Mouse (Mus musculus): ENCODE data around the gene Bik. TPM values are rescaled to one million over a fixed set of nuclear protein-coding genes. Genes with fewer than 3 reads are reported as not detected.
A peak's percentile ranks its signal among the peaks of the same experiment; 100 is the strongest.

The Bik gene
- 21.8 and 25.1 TPM in 2 replicates for polyA plus RNA-seq (2012; rRNA removed)

- Histone ChIP-seq H3K4me1 (ENCODE audit: control insufficient read depth, insufficient read depth, low read length) (peaks cover 26% of the 10 kb centered on the region), H3K4me3 (replicated peaks; ENCODE audit: extremely low read depth, low read depth, low read length) (peak within 1 kb of the TSS; percentile 87)
- DNase-seq, result peak; percentile 74
- TF ChIP-seq CTCF (IDR thresholded peaks at IDR 0.05; ENCODE audit: insufficient read depth, low read length), result no peak
- peak; percentile 92; the same call in 1 of the 2 replicates for TF ChIP-seq POLR2A (IDR thresholded peaks at IDR 0.05; ENCODE audit: borderline replicate concordance, extremely low read depth, low read depth, low read length)
- WGBS, result under 1% methylated on average over 45 of the region's 45 CpGs
These were observed at the start of gene Bik for GRCm38 (mm10) chr15:83526424-83527091. Gene Bik, plus strand, starts transcription at chr15:83526862.

- Histone ChIP-seq H3K4me3 (replicated peaks; ENCODE audit: extremely low read depth, low read depth, low read length) (no peak overlapping the region), H3K4me1 (ENCODE audit: control insufficient read depth, insufficient read depth, low read length) (peaks cover 9% of the 10 kb centered on the region)
- TF ChIP-seq POLR2A (IDR thresholded peaks at IDR 0.05; ENCODE audit: borderline replicate concordance, extremely low read depth, low read depth, low read length) (no peak), CTCF (IDR thresholded peaks at IDR 0.05; ENCODE audit: insufficient read depth, low read length) (no peak)
- no peak for DNase-seq
- WGBS, result 73% methylated on average over 3 of the region's 3 CpGs
These were observed 48.6 kb upstream of the Bik start for GRCm38 (mm10) chr15:83478096-83478495.

GRCm38 (mm10) chr15:83479818-83480217 is 46.8 kb upstream of the Bik start:
- TF ChIP-seq POLR2A (IDR thresholded peaks at IDR 0.05; ENCODE audit: borderline replicate concordance, extremely low read depth, low read depth, low read length), result no peak
- no peak for TF ChIP-seq CTCF (IDR thresholded peaks at IDR 0.05; ENCODE audit: insufficient read depth, low read length)
- WGBS, result 86% methylated on average over 4 of the region's 4 CpGs

GRCm38 (mm10) chr15:83481236-83481780 is 45.4 kb upstream of the Bik start:
- no peak for TF ChIP-seq POLR2A (IDR thresholded peaks at IDR 0.05; ENCODE audit: borderline replicate concordance, extremely low read depth, low read depth, low read length)
- no peak for TF ChIP-seq CTCF (IDR thresholded peaks at IDR 0.05; ENCODE audit: insufficient read depth, low read length)
- no peak for DNase-seq
- no peaks in the 10 kb centered on the region for H3K4me1 ChIP-seq (ENCODE audit: control insufficient read depth, insufficient read depth, low read length)

More at GRCm38 (mm10) chr15:83479818-83480217, 46.8 kb upstream of the Bik start:
- H3K4me1 ChIP-seq (ENCODE audit: control insufficient read depth, insufficient read depth, low read length), result no peaks in the 10 kb centered on the region; the same call in 1 of the 2 replicates
- no peak for DNase-seq
- no peak overlapping the region for H3K4me3 ChIP-seq (replicated peaks; ENCODE audit: extremely low read depth, low read depth, low read length)

GRCm38 (mm10) chr15:83482645-83483224 is 43.9 kb upstream of the Bik start:
- Histone ChIP-seq H3K4me1 (ENCODE audit: control insufficient read depth, insufficient read depth, low read length) (no peaks in the 10 kb centered on the region), H3K4me3 (replicated peaks; ENCODE audit: extremely low read depth, low read depth, low read length) (no peak overlapping the region)
- no peak for DNase-seq
- TF ChIP-seq POLR2A (IDR thresholded peaks at IDR 0.05; ENCODE audit: borderline replicate concordance, extremely low read depth, low read depth, low read length), result no peak
- no peak for TF ChIP-seq CTCF (IDR thresholded peaks at IDR 0.05; ENCODE audit: insufficient read depth, low read length)
- WGBS, result 72% methylated on average over 8 of the region's 8 CpGs

More at GRCm38 (mm10) chr15:83481236-83481780, 45.4 kb upstream of the Bik start:
- 68% methylated on average over 10 of the region's 10 CpGs for WGBS
- H3K4me3 ChIP-seq (replicated peaks; ENCODE audit: extremely low read depth, low read depth, low read length), result no peak overlapping the region

GRCm38 (mm10) chr15:83483482-83483881 is 43.2 kb upstream of the Bik start:
- TF ChIP-seq CTCF (IDR thresholded peaks at IDR 0.05; ENCODE audit: insufficient read depth, low read length) (peak; percentile 46), POLR2A (IDR thresholded peaks at IDR 0.05; ENCODE audit: borderline replicate concordance, extremely low read depth, low read depth, low read length) (no peak)
- H3K4me1 ChIP-seq (ENCODE audit: control insufficient read depth, insufficient read depth, low read length), result no peaks in the 10 kb centered on the region
- DNase-seq, result no peak
- H3K4me3 ChIP-seq (replicated peaks; ENCODE audit: extremely low read depth, low read depth, low read length), result no peak overlapping the region
- whole genome bisulfite sequencing, result 32% methylated on average over 2 of the region's 2 CpGs

GRCm38 (mm10) chr15:83484311-83484710 is 42.4 kb upstream of the Bik start:
- no peak for TF ChIP-seq CTCF (IDR thresholded peaks at IDR 0.05; ENCODE audit: insufficient read depth, low read length)
- no peak for TF ChIP-seq POLR2A (IDR thresholded peaks at IDR 0.05; ENCODE audit: borderline replicate concordance, extremely low read depth, low read depth, low read length)
- no peak for DNase-seq
- 93% methylated on average over 10 of the region's 10 CpGs for WGBS
- H3K4me3 ChIP-seq (replicated peaks; ENCODE audit: extremely low read depth, low read depth, low read length), result no peak overlapping the region
- no peaks in the 10 kb centered on the region for H3K4me1 ChIP-seq (ENCODE audit: control insufficient read depth, insufficient read depth, low read length)

- TF ChIP-seq CTCF (IDR thresholded peaks at IDR 0.05; ENCODE audit: insufficient read depth, low read length), result no peak
- no peak for TF ChIP-seq POLR2A (IDR thresholded peaks at IDR 0.05; ENCODE audit: borderline replicate concordance, extremely low read depth, low read depth, low read length)
- no peak for DNase-seq
- 62% methylated on average over 9 of the region's 9 CpGs for WGBS
These were observed 39.1 kb upstream of the Bik start for GRCm38 (mm10) chr15:83487477-83488115.

GRCm38 (mm10) chr15:83489471-83489870 is 37.2 kb upstream of the Bik start:
- no peak overlapping the region for H3K4me3 ChIP-seq (replicated peaks; ENCODE audit: extremely low read depth, low read depth, low read length)
- WGBS, result 88% methylated on average over 20 of the region's 20 CpGs
- no peak for TF ChIP-seq POLR2A (IDR thresholded peaks at IDR 0.05; ENCODE audit: borderline replicate concordance, extremely low read depth, low read depth, low read length)
- TF ChIP-seq CTCF (IDR thresholded peaks at IDR 0.05; ENCODE audit: insufficient read depth, low read length), result no peak
- H3K4me1 ChIP-seq (ENCODE audit: control insufficient read depth, insufficient read depth, low read length), result no peaks in the 10 kb centered on the region
- DNase-seq, result no peak

More at GRCm38 (mm10) chr15:83487477-83488115, 39.1 kb upstream of the Bik start:
- H3K4me1 ChIP-seq (ENCODE audit: control insufficient read depth, insufficient read depth, low read length), result no peaks in the 10 kb centered on the region
- H3K4me3 ChIP-seq (replicated peaks; ENCODE audit: extremely low read depth, low read depth, low read length), result no peak overlapping the region

Measured in lung, adult 2 months (tissue).